Mouse (Mus musculus) embryonic fibroblast, embryonic 13.5 days (primary cell): ENCODE measurements around the gene Disp2.

Experiments used
- CTCF ChIP-seq: IDR thresholded peaks from 2 replicates; pipeline ENCODE4 v1.5.1; 2011; ENCODE audit warnings: mild to moderate bottlenecking, control low read depth, low read length, moderate library complexity, borderline replicate concordance; ENCODE audit not compliant: insufficient read depth
- POLR2A ChIP-seq: IDR thresholded peaks from 2 replicates; pipeline ENCODE4 v1.6.1; 2011; ENCODE audit warnings: low read depth, mild to moderate bottlenecking, control low read depth, low read length, moderate library complexity

- no peak for TF ChIP-seq CTCF
- TF ChIP-seq POLR2A = no peak
Observed at GRCm38 (mm10) chr2:118776295-118776694, 3.2 kb upstream of the Disp2 start.
